Mouse (Mus musculus): Measurements from ENCODE around the gene Gm49394. TPM values are rescaled to one million over a fixed set of nuclear protein-coding genes. Genes with fewer than 3 reads are reported as not detected.

Gm49394 gene
- polyA plus RNA-seq, 1 experiment, result 0.01 TPM

- Histone ChIP-seq H3ac (ENCODE audit: control insufficient read depth, insufficient read length, low read depth) (no peak within 1 kb of the TSS), H3K79me3 (ENCODE audit: low read depth) (no peaks in the 10 kb centered on the region), H3K36me3 (ENCODE audit: control insufficient read depth, insufficient read depth) (no peaks in the 10 kb centered on the region), H3K79me2 (ENCODE audit: control insufficient read depth, insufficient read depth) (no peaks in the 10 kb centered on the region), H3K27me3 (ENCODE audit: control insufficient read depth, insufficient read depth, insufficient read length) (peaks cover 12% of the 10 kb centered on the region), H3K4me3 (ENCODE audit: insufficient read depth, poor library complexity, severe bottlenecking) (no peak within 1 kb of the TSS)
- TF ChIP-seq MYOG (IDR thresholded peaks at IDR 0.05; ENCODE audit: control insufficient read depth, extremely low read depth, insufficient read length) (no peak), FOSL1 (IDR thresholded peaks at IDR 0.05; ENCODE audit: insufficient read depth, low read length, poor library complexity, severe bottlenecking) (no peak), CTCF (IDR thresholded peaks at IDR 0.05; ENCODE audit: control insufficient read depth, insufficient read depth, insufficient read length) (no peak), MYOD1 (IDR thresholded peaks at IDR 0.05; ENCODE audit: control insufficient read depth, insufficient read length, low read depth) (no peak), USF1 (IDR thresholded peaks at IDR 0.05; ENCODE audit: low read depth) (no peak), MAX (IDR thresholded peaks at IDR 0.05) (no peak), CEBPB (IDR thresholded peaks at IDR 0.05; ENCODE audit: low read depth) (no peak)
Measured at GRCm38 (mm10) chr7:142666659-142667058, 3.1 kb downstream of the Gm49394 start, which contains the start of gene Igf2. Gene Igf2, minus strand, starts transcription at chr7:142666816.

- Histone ChIP-seq H3ac (ENCODE audit: control insufficient read depth, insufficient read length, low read depth) (no peak overlapping the region), H3K36me3 (ENCODE audit: control insufficient read depth, insufficient read depth) (no peaks in the 10 kb centered on the region), H3K79me2 (ENCODE audit: control insufficient read depth, insufficient read depth) (no peaks in the 10 kb centered on the region), H3K79me3 (ENCODE audit: low read depth) (no peaks in the 10 kb centered on the region), H3K4me3 (ENCODE audit: insufficient read depth, poor library complexity, severe bottlenecking) (no peak overlapping the region), H3K27me3 (ENCODE audit: control insufficient read depth, insufficient read depth, insufficient read length) (peaks cover 14% of the 10 kb centered on the region)
- TF ChIP-seq MYOG (IDR thresholded peaks at IDR 0.05; ENCODE audit: control insufficient read depth, extremely low read depth, insufficient read length) (no peak), CTCF (IDR thresholded peaks at IDR 0.05; ENCODE audit: control insufficient read depth, insufficient read depth, insufficient read length) (no peak), MYOD1 (IDR thresholded peaks at IDR 0.05; ENCODE audit: control insufficient read depth, insufficient read length, low read depth) (no peak), CEBPB (IDR thresholded peaks at IDR 0.05; ENCODE audit: low read depth) (no peak), FOSL1 (IDR thresholded peaks at IDR 0.05; ENCODE audit: insufficient read depth, low read length, poor library complexity, severe bottlenecking) (no peak), MAX (IDR thresholded peaks at IDR 0.05) (no peak), USF1 (IDR thresholded peaks at IDR 0.05; ENCODE audit: low read depth) (no peak)
Measured at GRCm38 (mm10) chr7:142666109-142666508, 3.6 kb downstream of the Gm49394 start.

- Histone ChIP-seq H3K79me3 (ENCODE audit: low read depth) (no peaks in the 10 kb centered on the region), H3K4me3 (ENCODE audit: insufficient read depth, poor library complexity, severe bottlenecking) (no peak overlapping the region), H3K79me2 (ENCODE audit: control insufficient read depth, insufficient read depth) (no peaks in the 10 kb centered on the region), H3K27me3 (ENCODE audit: control insufficient read depth, insufficient read depth, insufficient read length) (peaks cover 21% of the 10 kb centered on the region), H3ac (ENCODE audit: control insufficient read depth, insufficient read length, low read depth) (no peak overlapping the region), H3K36me3 (ENCODE audit: control insufficient read depth, insufficient read depth) (no peaks in the 10 kb centered on the region)
- TF ChIP-seq CEBPB (IDR thresholded peaks at IDR 0.05; ENCODE audit: low read depth) (no peak), MYOG (IDR thresholded peaks at IDR 0.05; ENCODE audit: control insufficient read depth, extremely low read depth, insufficient read length) (no peak), FOSL1 (IDR thresholded peaks at IDR 0.05; ENCODE audit: insufficient read depth, low read length, poor library complexity, severe bottlenecking) (no peak), MAX (IDR thresholded peaks at IDR 0.05) (no peak), MYOD1 (IDR thresholded peaks at IDR 0.05; ENCODE audit: control insufficient read depth, insufficient read length, low read depth) (no peak), USF1 (IDR thresholded peaks at IDR 0.05; ENCODE audit: low read depth) (no peak), CTCF (IDR thresholded peaks at IDR 0.05; ENCODE audit: control insufficient read depth, insufficient read depth, insufficient read length) (no peak)
Measured at GRCm38 (mm10) chr7:142665364-142665763, 4.4 kb downstream of the Gm49394 start.

- H3K79me3 ChIP-seq (ENCODE audit: low read depth), result no peaks in the 10 kb centered on the region
- TF ChIP-seq MYOG (IDR thresholded peaks at IDR 0.05; ENCODE audit: control insufficient read depth, extremely low read depth, insufficient read length) (no peak), CEBPB (IDR thresholded peaks at IDR 0.05; ENCODE audit: low read depth) (no peak), MAX (IDR thresholded peaks at IDR 0.05) (no peak), CTCF (IDR thresholded peaks at IDR 0.05; ENCODE audit: control insufficient read depth, insufficient read depth, insufficient read length) (no peak), MYOD1 (IDR thresholded peaks at IDR 0.05; ENCODE audit: control insufficient read depth, insufficient read length, low read depth) (no peak), FOSL1 (IDR thresholded peaks at IDR 0.05; ENCODE audit: insufficient read depth, low read length, poor library complexity, severe bottlenecking) (no peak), USF1 (IDR thresholded peaks at IDR 0.05; ENCODE audit: low read depth) (no peak)
- no peaks in the 10 kb centered on the region for H3K36me3 ChIP-seq (ENCODE audit: control insufficient read depth, insufficient read depth)
- H3K79me2 ChIP-seq (ENCODE audit: control insufficient read depth, insufficient read depth), result no peaks in the 10 kb centered on the region
- no peak overlapping the region for H3K4me3 ChIP-seq (ENCODE audit: insufficient read depth, poor library complexity, severe bottlenecking)
- H3ac ChIP-seq (ENCODE audit: control insufficient read depth, insufficient read length, low read depth), result no peak overlapping the region
- H3K27me3 ChIP-seq (ENCODE audit: control insufficient read depth, insufficient read depth, insufficient read length), result peaks cover 21% of the 10 kb centered on the region
Measured at GRCm38 (mm10) chr7:142664465-142665029, 5.2 kb downstream of the Gm49394 start.

GRCm38 (mm10) chr7:142663931-142664421 lies 5.8 kb downstream of the Gm49394 start:
- no peaks in the 10 kb centered on the region for H3K36me3 ChIP-seq (ENCODE audit: control insufficient read depth, insufficient read depth)
- H3K79me2 ChIP-seq (ENCODE audit: control insufficient read depth, insufficient read depth), result no peaks in the 10 kb centered on the region
- no peak overlapping the region for H3K4me3 ChIP-seq (ENCODE audit: insufficient read depth, poor library complexity, severe bottlenecking)
- no peak overlapping the region for H3ac ChIP-seq (ENCODE audit: control insufficient read depth, insufficient read length, low read depth)
- no peak for TF ChIP-seq FOSL1 (IDR thresholded peaks at IDR 0.05; ENCODE audit: insufficient read depth, low read length, poor library complexity, severe bottlenecking)
- no peak for TF ChIP-seq CEBPB (IDR thresholded peaks at IDR 0.05; ENCODE audit: low read depth)
- no peak for TF ChIP-seq USF1 (IDR thresholded peaks at IDR 0.05; ENCODE audit: low read depth)
- TF ChIP-seq MAX (IDR thresholded peaks at IDR 0.05), result no peak
- no peak for TF ChIP-seq MYOD1 (IDR thresholded peaks at IDR 0.05; ENCODE audit: control insufficient read depth, insufficient read length, low read depth)
- no peak for TF ChIP-seq CTCF (IDR thresholded peaks at IDR 0.05; ENCODE audit: control insufficient read depth, insufficient read depth, insufficient read length)
- TF ChIP-seq MYOG (IDR thresholded peaks at IDR 0.05; ENCODE audit: control insufficient read depth, extremely low read depth, insufficient read length), result no peak
- no peaks in the 10 kb centered on the region for H3K79me3 ChIP-seq (ENCODE audit: low read depth)
- peaks cover 21% of the 10 kb centered on the region for H3K27me3 ChIP-seq (ENCODE audit: control insufficient read depth, insufficient read depth, insufficient read length)

Data from C2C12 (cell line).